Mouse (Mus musculus) lung, postnatal 0 days (tissue): ENCODE measurements around the gene Vps52. TPM values are rescaled to one million over a fixed set of nuclear protein-coding genes. Genes with fewer than 3 reads are reported as not detected.
A peak's percentile ranks its signal among the peaks of the same experiment; 100 is the strongest.

Source experiments
- ATAC-seq: fragments of 200-750 bp; cut with Nextera tagmentation; 2 replicates; pipeline ENCODE4 v1.8.0; 2017; ENCODE audit warnings: moderate library complexity
- DNase-seq: peaks from one replicate; pipeline ENCODE4 v3.0.0-alpha.2; 2016; ENCODE audit warnings: low spot score
- H3K27ac ChIP-seq: fragments of 300-500 bp; sonication (generic); 2 replicates; pipeline ENCODE4 v1.5.1; 2014; ENCODE audit warnings: antibody characterized with exemption, mild to moderate bottlenecking, low read length, mixed read lengths
- H3K27me3 ChIP-seq: fragments of 300-500 bp; sonication (generic); replicated peaks from 2 replicates; pipeline ENCODE4 v1.6.1; 2014; ENCODE audit warnings: low read length, mixed read lengths; ENCODE audit not compliant: insufficient read depth
- H3K36me3 ChIP-seq: fragments of 300-500 bp; sonication (generic); 2 replicates; pipeline ENCODE4 v1.6.1; 2014; ENCODE audit warnings: low read length, mixed read lengths; ENCODE audit not compliant: insufficient read depth
- H3K4me1 ChIP-seq: fragments of 300-500 bp; sonication (generic); 2 replicates; pipeline ENCODE4 v1.6.1; 2014; ENCODE audit warnings: antibody characterized with exemption, low read depth, low read length, mixed read lengths; ENCODE audit not compliant: insufficient read depth
- H3K4me2 ChIP-seq: fragments of 300-500 bp; sonication (generic); replicated peaks from 2 replicates; pipeline ENCODE4 v1.6.1; 2014; ENCODE audit warnings: low read depth, mild to moderate bottlenecking, low read length, moderate library complexity, mixed read lengths
- H3K4me3 ChIP-seq: fragments of 300-500 bp; sonication (generic); 2 replicates; pipeline ENCODE4 v1.5.1; 2014; ENCODE audit warnings: low read depth, low read length
- H3K9ac ChIP-seq: fragments of 300-500 bp; sonication (generic); replicated peaks from 2 replicates; pipeline ENCODE4 v1.6.1; 2014; ENCODE audit warnings: low read depth, mild to moderate bottlenecking
- H3K9me3 ChIP-seq: fragments of 300-500 bp; sonication (generic); 2 replicates; pipeline ENCODE4 v1.6.1; 2016; ENCODE audit warnings: low read length, mixed read lengths
- CTCF ChIP-seq: IDR thresholded peaks from 2 replicates; pipeline ENCODE4 v1.5.1; 2016; ENCODE audit warnings: antibody characterized with exemption, mild to moderate bottlenecking
- EP300 ChIP-seq: IDR thresholded peaks from 2 replicates; pipeline ENCODE4 v1.6.1; 2016; ENCODE audit warnings: antibody characterized with exemption, mild to moderate bottlenecking, control low read depth
- WGBS: fragments of 180-500 bp; shearing (Covaris S2); extraction: QIAGEN DNeasy Blood & Tissue Kit; methylation state at CpG from one replicate; pipeline ENCODE4 v1.1.7; 2014; 5-methylcytosine and 5-hydroxymethylcytosine counted together
- polyA plus RNA-seq: library from polyadenylated mRNA; unstranded; fragments of >200 nt; fragmentation: Nextera tagmentation; extraction: Ambion mirVana; gene quantifications from 2 replicates; pipeline ENCODE4 v1.2.1, GENCODE M21; 2015

Vps52 gene
- polyA plus RNA-seq, 1 experiment from 2014 or later: 28.5 TPM

DNA sequence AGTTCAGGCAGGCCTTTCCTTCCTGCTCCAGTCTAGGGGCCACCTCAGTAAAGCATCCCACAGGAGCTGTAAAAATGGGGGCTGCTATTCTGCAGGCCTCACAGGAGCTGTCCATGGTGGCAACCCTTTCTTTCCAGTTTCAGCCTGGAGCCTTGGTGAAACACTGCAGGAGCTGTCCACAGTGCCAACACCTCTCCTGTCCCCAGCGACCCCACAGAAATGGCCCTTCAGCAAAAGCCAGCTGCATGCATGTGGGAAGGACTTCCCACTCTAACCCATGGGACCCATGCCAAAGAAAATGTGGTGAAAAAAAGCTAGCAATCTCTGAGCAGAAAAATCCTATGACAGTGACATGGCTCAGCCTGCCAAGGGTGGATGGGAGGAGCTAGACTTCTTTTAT lies 17.1 kb downstream of the Vps52 start:
- ATAC-seq: peak; percentile 46
- Histone ChIP-seq H3K36me3 (no peaks in the 10 kb centered on the region), H3K9ac (no peak overlapping the region), H3K9me3 (no peaks in the 10 kb centered on the region), H3K4me2 (no peak overlapping the region), H3K4me1 (no peaks in the 10 kb centered on the region), H3K4me3 (no peak overlapping the region), H3K27me3 (no peaks in the 10 kb centered on the region), H3K27ac (no peak overlapping the region)
- WGBS: 35% methylated on average over 1 of the region's 1 CpGs
- peak; percentile 67 for DNase-seq
- TF ChIP-seq EP300 (no peak), CTCF (no peak)

GRCm38 (mm10) chr17:33973572-33973971 lies 18.0 kb downstream of the Vps52 start:
- Histone ChIP-seq H3K4me2 (no peak overlapping the region), H3K4me1 (peaks cover 4% of the 10 kb centered on the region; the same call in 1 of the 2 replicates), H3K27ac (no peak overlapping the region), H3K9ac (no peak overlapping the region), H3K36me3 (no peaks in the 10 kb centered on the region), H3K4me3 (no peak overlapping the region), H3K27me3 (no peaks in the 10 kb centered on the region), H3K9me3 (no peaks in the 10 kb centered on the region)
- WGBS: 58% methylated on average over 3 of the region's 3 CpGs
- no peak for DNase-seq
- no peak for ATAC-seq
- no peak for TF ChIP-seq EP300
- TF ChIP-seq CTCF: no peak

DNA sequence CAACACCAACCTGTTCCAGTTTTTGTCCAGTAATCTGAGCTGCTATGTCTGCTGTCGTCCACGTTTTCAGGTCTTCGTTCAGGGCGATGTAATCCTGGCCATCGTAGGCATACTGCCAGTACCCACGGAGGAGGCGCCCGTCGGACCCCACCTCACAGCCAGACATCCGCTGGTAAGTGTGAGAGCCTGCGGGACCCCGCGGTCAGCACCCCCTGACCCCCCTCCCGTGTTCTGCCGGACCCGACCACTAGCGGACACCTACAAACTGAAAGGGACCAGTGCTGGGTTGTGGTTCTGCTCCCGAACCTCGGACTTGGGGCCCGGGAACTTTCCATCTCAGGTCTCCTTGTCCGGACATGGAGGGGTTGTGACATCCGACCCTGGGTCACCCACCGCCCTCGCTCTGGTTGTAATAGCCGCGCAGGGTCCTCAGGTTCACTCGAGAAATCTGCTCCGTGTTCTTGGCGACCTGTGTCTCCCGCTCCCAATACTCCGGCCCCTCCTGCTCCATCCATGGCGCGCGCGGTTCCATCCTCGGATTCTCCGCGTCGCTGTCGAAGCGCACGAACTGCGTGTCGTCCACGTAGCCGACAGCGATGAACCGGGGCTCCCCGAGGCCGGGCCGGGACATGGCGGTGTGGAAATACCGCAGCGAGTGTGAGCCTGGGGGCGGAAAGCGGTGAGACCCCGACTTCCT lies 22.4 kb downstream of the Vps52 start:
- no peak for TF ChIP-seq EP300
- no peak for TF ChIP-seq CTCF
- H3K4me1 ChIP-seq: peaks cover 9% of the 10 kb centered on the region; the same call in 1 of the 2 replicates
- H3K27me3 ChIP-seq: no peaks in the 10 kb centered on the region
- ATAC-seq (no peak), DNase-seq (no peak)
- WGBS: 2% methylated on average over 57 of the region's 57 CpGs
- no peak overlapping the region for H3K27ac ChIP-seq
- no peaks in the 10 kb centered on the region for H3K36me3 ChIP-seq
- no peaks in the 10 kb centered on the region for H3K9me3 ChIP-seq
- H3K9ac ChIP-seq: 0 out of 2 replicates have a peak overlapping the region, but pooled peaks have one; percentile 16
- peak overlapping the region; percentile 42 for H3K4me3 ChIP-seq
- peak overlapping the region; percentile 82 for H3K4me2 ChIP-seq

- Histone ChIP-seq H3K27ac (peak overlapping the region; percentile 2; the same call in 1 of the 2 replicates), H3K4me3 (peak overlapping the region; percentile 42), H3K36me3 (no peaks in the 10 kb centered on the region), H3K4me1 (peaks cover 9% of the 10 kb centered on the region; the same call in 1 of the 2 replicates), H3K27me3 (no peaks in the 10 kb centered on the region), H3K9me3 (no peaks in the 10 kb centered on the region), H3K4me2 (peak overlapping the region; percentile 82), H3K9ac (0 out of 2 replicates have a peak overlapping the region, but pooled peaks have one; percentile 16)
- peak; percentile 65 for ATAC-seq
- 2% methylated on average over 9 of the region's 17 CpGs for WGBS
- peak; percentile 83 for DNase-seq
- TF ChIP-seq CTCF (no peak), EP300 (no peak)
Observed at GRCm38 (mm10) chr17:33978631-33979031, 23.0 kb downstream of the Vps52 start.

GRCm38 (mm10) chr17:33979512-33980050 lies 24.0 kb downstream of the Vps52 start:
- peak; percentile 16; the same call in 1 of the 2 replicates for ATAC-seq
- no peak overlapping the region for H3K27ac ChIP-seq
- no peak overlapping the region for H3K4me2 ChIP-seq
- H3K27me3 ChIP-seq: no peaks in the 10 kb centered on the region
- peak; percentile 68 for TF ChIP-seq EP300
- no peak for TF ChIP-seq CTCF
- H3K4me1 ChIP-seq: peaks cover 9% of the 10 kb centered on the region; the same call in 1 of the 2 replicates
- no peak overlapping the region for H3K9ac ChIP-seq
- H3K9me3 ChIP-seq: no peaks in the 10 kb centered on the region
- DNase-seq: peak; percentile 77
- WGBS: 46% methylated on average over 6 of the region's 6 CpGs
- H3K36me3 ChIP-seq: no peaks in the 10 kb centered on the region
- H3K4me3 ChIP-seq: no peak overlapping the region

GRCm38 (mm10) chr17:33980181-33981035 lies 24.8 kb downstream of the Vps52 start:
- Histone ChIP-seq H3K9ac (no peak overlapping the region), H3K27ac (peak overlapping the region; percentile 47), H3K9me3 (no peaks in the 10 kb centered on the region), H3K4me2 (no peak overlapping the region; the same call in 1 of the 2 replicates), H3K4me1 (peaks cover 9% of the 10 kb centered on the region; the same call in 1 of the 2 replicates), H3K4me3 (no peak overlapping the region), H3K36me3 (no peaks in the 10 kb centered on the region), H3K27me3 (no peaks in the 10 kb centered on the region)
- no peak for ATAC-seq
- DNase-seq: peak; percentile 55
- 66% methylated on average over 19 of the region's 19 CpGs for WGBS
- TF ChIP-seq CTCF: no peak
- no peak for TF ChIP-seq EP300
